Mouse (Mus musculus) left cerebral cortex, adult 2 months (tissue): ENCODE measurements around the gene H2-Q6. TPM values are rescaled to one million over a fixed set of nuclear protein-coding genes. Genes with fewer than 3 reads are reported as not detected.
"Not testable (repeated sequence)": the region's sequence is repeated elsewhere in the genome, so short reads cannot be mapped to it uniquely, and the experiment has no call there.

Experiments
- DNase-seq, 2 experiments: peaks; one replicate each; pipeline ENCODE4 v3.0.0; 2021 to 2022; ENCODE audit warnings: low spot score in 2 of 2, mixed read lengths in 1 of 2; ENCODE audit errors: extremely low spot score in 1 of 2
- H3K27ac ChIP-seq: fragments of 200-600 bp; 2 replicates; pipeline ENCODE4 v1.8.1; 2022
- H3K4me3 ChIP-seq: fragments of 200-600 bp; 2 replicates; pipeline ENCODE4 v1.8.1; 2022
- CTCF ChIP-seq: fragments of 200-600 bp; IDR thresholded peaks from 2 replicates; pipeline ENCODE4 v1.8.1; 2022; ENCODE audit warnings: antibody characterized with exemption, mild to moderate bottlenecking, moderate library complexity
- intact Hi-C: fragments of 180-260 bp; cut with DNase I; formaldehyde crosslinking; loops from one replicate; pipeline ENCODE4 v1.15.1; 2025
- total RNA-seq, 2 experiments: library from RNA; stranded (reverse); gene quantifications; 2 replicates each; pipeline ENCODE4 v1.2.3; 2021

H2-Q6 gene
- total RNA-seq, 2 experiments from 2014 or later, result 0.59 TPM; not detected in 1

DNA sequence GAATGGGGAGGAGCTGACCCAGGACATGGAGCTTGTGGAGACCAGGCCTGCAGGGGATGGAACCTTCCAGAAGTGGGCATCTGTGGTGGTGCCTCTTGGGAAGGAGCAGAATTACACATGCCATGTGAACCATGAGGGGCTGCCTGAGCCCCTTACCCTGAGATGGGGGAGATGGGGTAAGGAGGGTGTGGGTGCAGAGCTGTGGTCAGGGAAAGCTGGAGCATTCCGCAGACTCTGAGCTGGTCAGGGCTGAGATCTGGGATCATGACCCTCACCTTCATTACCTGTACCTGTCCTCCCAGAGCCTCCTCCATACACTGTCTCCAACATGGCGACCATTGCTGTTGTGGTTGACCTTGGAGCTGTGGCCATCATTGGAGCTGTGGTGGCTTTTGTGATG is 17.7 kb downstream of the H2-Q6 start:
- H3K4me3 ChIP-seq, intact Hi-C loops, DNase-seq, H3K27ac ChIP-seq: not testable (repeated sequence)

DNA sequence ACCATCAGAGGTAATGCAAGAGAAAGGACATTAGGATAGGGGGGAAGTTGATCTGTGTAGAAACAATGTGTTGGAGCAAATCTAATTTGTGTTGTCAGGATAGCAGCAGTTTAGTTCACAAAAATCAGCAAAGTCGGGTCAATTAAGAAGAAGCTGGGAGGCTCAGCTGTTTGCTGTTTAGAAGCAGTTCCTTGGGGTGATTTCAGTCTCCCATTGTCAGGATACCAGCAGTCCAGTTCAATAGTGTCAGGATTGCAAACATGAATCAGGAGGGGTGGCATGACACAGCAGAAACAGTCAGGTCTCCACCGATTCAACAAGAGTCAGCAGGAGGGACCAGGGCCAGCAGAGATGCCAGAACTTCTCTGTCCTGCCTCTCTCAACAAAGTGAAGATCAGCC is 19.9 kb downstream of the H2-Q6 start:
- H3K27ac ChIP-seq, H3K4me3 ChIP-seq, DNase-seq, intact Hi-C loops: not testable (repeated sequence)

DNA sequence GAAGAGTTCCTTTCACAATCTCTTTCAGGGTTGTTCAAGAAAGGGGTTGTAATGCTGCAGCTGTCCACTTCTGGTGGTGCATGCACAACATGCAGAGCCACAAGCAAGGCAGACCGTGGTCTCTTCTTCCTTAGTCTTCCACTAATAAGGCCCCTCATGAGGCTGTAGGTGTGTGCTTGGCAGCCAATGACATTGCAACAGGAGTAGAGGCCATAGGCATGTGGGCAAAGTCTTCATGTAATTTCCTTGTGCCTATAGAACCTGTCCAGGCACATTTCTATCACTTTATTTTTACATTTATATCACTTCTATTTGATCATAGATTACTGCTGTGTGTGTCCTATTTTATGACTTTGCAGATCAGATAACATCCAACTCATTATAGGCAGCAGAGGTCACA is 33.6 kb downstream of the H2-Q6 start:
- intact Hi-C loops, DNase-seq, H3K27ac ChIP-seq, H3K4me3 ChIP-seq: not testable (repeated sequence)

DNA sequence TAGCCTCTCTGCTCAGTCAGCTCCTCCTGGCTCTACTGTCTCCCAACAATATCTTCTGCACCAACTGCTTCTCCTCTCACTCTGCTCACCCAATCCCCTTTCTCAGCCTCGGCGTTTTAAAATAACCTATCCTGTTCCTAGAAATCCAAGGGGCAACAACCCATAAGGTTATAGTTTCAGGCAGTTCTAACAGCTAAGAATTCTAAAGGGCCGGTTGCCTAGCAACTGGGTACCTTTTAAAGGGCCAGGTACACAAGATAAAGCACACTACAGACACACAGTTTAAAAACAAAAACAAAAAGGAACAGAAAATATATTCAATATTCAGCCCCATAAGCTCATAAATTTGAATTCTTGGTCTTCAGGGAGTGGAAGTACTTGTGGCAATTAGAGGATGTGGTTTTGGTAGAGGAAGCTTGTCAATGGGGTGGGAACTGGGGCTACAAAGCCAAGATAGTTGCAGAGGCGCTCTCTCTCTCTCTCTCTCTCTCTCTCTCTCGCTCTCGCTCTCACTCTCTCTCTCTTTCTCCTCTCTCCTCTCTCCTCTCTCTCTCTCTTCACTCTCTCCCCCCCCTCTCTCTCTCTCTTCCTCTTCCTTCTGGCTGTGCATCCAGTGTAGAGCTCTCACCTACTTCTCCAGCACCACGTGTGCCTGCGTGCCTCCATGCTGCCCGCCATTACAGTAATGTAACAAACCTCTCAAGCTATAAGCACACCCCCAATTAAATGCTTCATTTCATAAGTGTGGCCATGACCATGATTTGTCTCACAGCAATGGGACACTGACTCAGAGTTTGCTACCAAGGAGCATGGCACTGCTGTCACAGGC is 36.1 kb downstream of the H2-Q6 start:
- H3K27ac ChIP-seq, H3K4me3 ChIP-seq, intact Hi-C loops, DNase-seq: not testable (repeated sequence)

DNA sequence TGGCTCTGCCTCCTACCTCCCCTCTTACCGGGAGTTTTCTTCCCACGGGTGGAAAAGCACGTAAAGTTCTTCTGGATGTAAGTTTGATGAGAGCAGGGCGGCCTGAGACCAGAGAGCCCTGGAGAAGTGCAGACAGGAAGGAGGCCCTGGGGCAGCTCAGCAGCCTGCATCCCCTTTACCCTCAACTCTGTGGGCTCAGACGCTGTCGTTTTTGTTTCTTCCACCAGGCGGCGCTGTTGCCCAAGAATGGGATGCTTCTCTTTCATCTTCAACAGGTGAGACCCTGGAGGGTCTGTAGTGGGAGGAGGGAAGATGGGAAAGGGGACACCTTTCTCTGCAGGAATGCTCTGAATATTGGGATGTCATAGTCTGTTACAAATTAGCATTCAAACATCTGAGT is 41.0 kb downstream of the H2-Q6 start:
- H3K27ac ChIP-seq, intact Hi-C loops, DNase-seq, H3K4me3 ChIP-seq: not testable (repeated sequence)
- TF ChIP-seq CTCF, result peak; percentile 44

DNA sequence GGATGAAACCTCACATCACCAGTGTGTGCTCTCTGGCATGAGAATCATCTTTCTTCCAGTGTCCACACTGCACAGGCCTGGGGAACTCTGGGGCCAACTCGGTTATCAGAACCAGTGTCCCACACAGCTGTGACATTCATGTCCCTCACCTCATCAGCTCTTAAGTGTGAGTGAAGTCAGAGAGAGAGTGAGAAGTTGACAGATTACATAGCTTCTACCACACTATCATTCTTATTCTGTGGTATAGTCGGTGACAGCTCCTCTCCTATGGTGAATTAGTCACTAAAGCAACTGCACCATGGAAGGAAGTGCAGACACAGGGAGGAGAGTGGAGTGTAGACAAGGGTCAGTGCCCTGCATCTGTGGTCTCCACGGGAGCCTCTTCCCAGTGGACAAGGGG is 44.3 kb downstream of the H2-Q6 start:
- DNase-seq, intact Hi-C loops, H3K4me3 ChIP-seq, H3K27ac ChIP-seq: not testable (repeated sequence)

DNA sequence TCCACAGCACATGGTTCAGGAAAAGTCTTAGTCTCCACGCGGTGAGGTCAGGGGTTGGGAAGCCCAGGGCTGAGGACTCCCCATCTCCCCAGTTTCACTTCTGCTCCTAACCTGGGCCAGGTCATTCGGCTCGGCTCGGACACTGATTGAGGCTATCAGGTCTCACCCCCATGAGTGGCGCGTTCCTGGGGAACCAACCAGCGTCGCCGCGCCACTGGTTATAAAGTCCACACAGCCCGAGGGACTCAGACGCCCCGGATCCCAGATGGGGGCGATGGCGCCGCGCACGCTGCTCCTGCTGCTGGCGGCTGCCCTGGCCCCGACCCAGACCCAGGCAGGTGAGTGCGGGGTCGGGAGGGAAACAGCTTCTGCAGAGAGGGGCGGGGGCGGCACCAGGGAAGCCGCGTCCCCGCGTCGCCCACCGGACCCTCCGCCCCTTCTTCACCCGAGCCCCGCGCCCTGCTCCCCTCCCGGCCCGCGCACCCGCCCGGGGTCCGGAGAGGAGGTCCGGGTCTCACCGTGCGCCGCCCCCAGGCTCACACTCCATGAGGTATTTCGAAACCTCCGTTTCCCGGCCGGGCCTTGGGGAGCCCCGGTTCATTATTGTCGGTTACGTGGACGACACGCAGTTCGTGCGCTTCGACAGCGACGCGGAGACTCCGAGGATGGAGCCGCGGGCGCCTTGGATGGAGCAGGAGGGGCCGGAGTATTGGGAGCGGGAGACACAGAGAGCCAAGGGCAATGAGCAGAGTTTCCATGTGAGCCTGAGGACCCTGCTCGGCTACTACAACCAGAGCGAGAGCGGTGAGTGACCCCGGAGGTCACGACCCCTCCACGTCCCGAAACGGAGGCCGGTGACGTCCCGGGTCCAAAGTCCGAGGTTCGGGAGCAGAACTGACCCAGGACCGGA is 45.4 kb downstream of the H2-Q6 start, which contains the start of gene H2-Q10:
Gene H2-Q10 (plus strand): TSS at position 248 of the 910 bp plus-strand sequence.
- Histone ChIP-seq H3K4me3 (peak within 1 kb of the TSS; percentile 7), H3K27ac (no peak within 1 kb of the TSS)
- TF ChIP-seq CTCF, result no peak
- intact Hi-C loops, result no loop called here
- DNase-seq, result no peak

Other genes with a start within 250 kb of the H2-Q6 start
- 10 to 100 TPM in 1 of 2 experiments, 1 to 10 TPM in 1; 8.0 to 14.4 TPM for gene Aif1, start 248.8 kb upstream of the H2-Q6 start, total RNA-seq
- 1 to 10 TPM; 6.4 to 7.4 TPM for gene Lst1, start 236.4 kb upstream of the H2-Q6 start, total RNA-seq
- gene Ltb, start 230.4 kb upstream of the H2-Q6 start, total RNA-seq, result under 1 TPM; 0.79 to 0.86 TPM
- not detected for gene Tnf, start 222.8 kb upstream of the H2-Q6 start, total RNA-seq
- gene Lta, start 219.5 kb upstream of the H2-Q6 start, total RNA-seq, result under 1 TPM; 0.41 to 0.65 TPM
- gene Gm16181, start 204.0 kb upstream of the H2-Q6 start, total RNA-seq, result not detected
- gene Atp6v1g2, start 191.2 kb upstream of the H2-Q6 start, total RNA-seq, result 100 to 1,000 TPM; 549 to 569 TPM
- gene Nfkbil1, start 189.1 kb upstream of the H2-Q6 start, total RNA-seq, result 10 to 100 TPM; 13.0 to 16.1 TPM
- gene Ddx39b, start 183.1 kb upstream of the H2-Q6 start, total RNA-seq, result 100 to 1,000 TPM; 215 TPM
- 10 to 100 TPM; 20.3 to 25.3 TPM for gene H2-D1, start 162.1 kb upstream of the H2-Q6 start, total RNA-seq
- gene H2-Q1, start 104.4 kb upstream of the H2-Q6 start, total RNA-seq, result under 1 TPM in 1 of 2 experiments, not detected in 1; 0.79 TPM
- gene H2-Q2, start 82.6 kb upstream of the H2-Q6 start, total RNA-seq, result 1 to 10 TPM in 1 of 2 experiments, under 1 TPM in 1; 0.54 to 1.1 TPM
- gene H2-Q4, start 45.2 kb upstream of the H2-Q6 start, total RNA-seq, result 1 to 10 TPM; 2.2 to 3.1 TPM
- under 1 TPM; 0.47 to 0.57 TPM for gene H2-Q7, start 14.3 kb downstream of the H2-Q6 start, total RNA-seq
- under 1 TPM; 0.43 to 0.75 TPM for gene H2-Q10, start 45.2 kb downstream of the H2-Q6 start, total RNA-seq
- gene Pou5f1, start 81.2 kb downstream of the H2-Q6 start, total RNA-seq, result under 1 TPM in 1 of 2 experiments, not detected in 1; 0.25 TPM
- gene Tcf19, start 92.0 kb downstream of the H2-Q6 start, total RNA-seq, result 10 to 100 TPM; 10.7 to 11.4 TPM
- 10 to 100 TPM; 14.5 to 17.1 TPM for gene Cchcr1, start 92.2 kb downstream of the H2-Q6 start, total RNA-seq
- gene Psors1c2, start 108.4 kb downstream of the H2-Q6 start, total RNA-seq, result 1 to 10 TPM; 1.3 TPM
- 1 to 10 TPM in 1 of 2 experiments, under 1 TPM in 1; 0.87 to 1.5 TPM for gene Cdsn, start 127.3 kb downstream of the H2-Q6 start, total RNA-seq
- not detected for gene 2300002M23Rik, start 142.6 kb downstream of the H2-Q6 start, total RNA-seq
- gene Sfta2, start 176.7 kb downstream of the H2-Q6 start, total RNA-seq, result not detected
- gene Gm9573, start 201.8 kb downstream of the H2-Q6 start, total RNA-seq, result not detected
- gene Mucl3, start 218.8 kb downstream of the H2-Q6 start, total RNA-seq, result not detected
- 10 to 100 TPM; 33.2 to 42.6 TPM for gene Vars2, start 242.7 kb downstream of the H2-Q6 start, total RNA-seq
- gene Gtf2h4, start 248.9 kb downstream of the H2-Q6 start, total RNA-seq, result 10 to 100 TPM; 34.5 to 35.9 TPM